Mouse (Mus musculus): ENCODE results near the gene Ap3m1. TPM values are rescaled to one million over a fixed set of nuclear protein-coding genes. Genes with fewer than 3 reads are reported as not detected.

The Ap3m1 gene
- polyA plus RNA-seq (2014; fragmentation: Illumina TruSeq; extraction: RNeasy Lipid Tissue Mini Kit (QIAGEN cat#74804); ENCODE audit: low read depth, low replicate concordance), result 354 TPM

GRCm38 (mm10) chr14:21052112-21052780, at the start of gene Ap3m1, which contains the start of gene Adk:
TSS of gene Ap3m1 (minus strand) at chr14:21052508.
TSS of gene Adk (plus strand) at chr14:21052574.

Other genes starting within 250 kb of the Ap3m1 start
- gene Plau, start 215.8 kb downstream of the Ap3m1 start, polyA plus RNA-seq (2014; fragmentation: Illumina TruSeq; extraction: RNeasy Lipid Tissue Mini Kit (QIAGEN cat#74804); ENCODE audit: low read depth, low replicate concordance), result 15.6 TPM
- gene Vcl, start 123.1 kb downstream of the Ap3m1 start, polyA plus RNA-seq (2014; fragmentation: Illumina TruSeq; extraction: RNeasy Lipid Tissue Mini Kit (QIAGEN cat#74804); ENCODE audit: low read depth, low replicate concordance), result 131 TPM
- 271 TPM for gene Adk, start 66 bp upstream of the Ap3m1 start, polyA plus RNA-seq (2014; fragmentation: Illumina TruSeq; extraction: RNeasy Lipid Tissue Mini Kit (QIAGEN cat#74804); ENCODE audit: low read depth, low replicate concordance)

All from adrenal gland, adult 10 weeks (tissue).